Mouse (Mus musculus) intestine, postnatal 0 days (tissue): ENCODE results near the gene Il17rc. TPM values are rescaled to one million over a fixed set of nuclear protein-coding genes. Genes with fewer than 3 reads are reported as not detected.

Experiments used
- ATAC-seq: fragments of 200-750 bp; cut with Nextera tagmentation; 2 replicates; pipeline ENCODE4 v1.8.0; 2017; ENCODE audit warnings: mild to moderate bottlenecking, moderate TSS enrichment, moderate library complexity
- H3K27ac ChIP-seq: fragments of 300-500 bp; sonication (generic); 2 replicates; pipeline ENCODE4 v1.5.1; 2014; ENCODE audit warnings: mild to moderate bottlenecking, low read depth, low read length, moderate library complexity
- H3K27me3 ChIP-seq: fragments of 300-500 bp; sonication (generic); replicated peaks from 2 replicates; pipeline ENCODE4 v1.6.1; 2014; ENCODE audit warnings: low read length, mixed read lengths; ENCODE audit not compliant: control insufficient read depth, insufficient read depth
- H3K36me3 ChIP-seq: fragments of 300-500 bp; sonication (generic); 2 replicates; pipeline ENCODE4 v1.6.1; 2014; ENCODE audit warnings: mild to moderate bottlenecking, moderate library complexity; ENCODE audit not compliant: control insufficient read depth, insufficient read depth
- H3K4me1 ChIP-seq: fragments of 300-500 bp; sonication (generic); replicated peaks from 2 replicates; pipeline ENCODE4 v1.6.1; 2014; ENCODE audit warnings: antibody characterized with exemption, low read length, mixed read lengths; ENCODE audit not compliant: control insufficient read depth, insufficient read depth
- H3K4me2 ChIP-seq: fragments of 300-500 bp; sonication (generic); replicated peaks from 2 replicates; pipeline ENCODE4 v1.6.1; 2014; ENCODE audit warnings: low read depth, mild to moderate bottlenecking, moderate library complexity
- H3K4me3 ChIP-seq: fragments of 300-500 bp; sonication (generic); 2 replicates; pipeline ENCODE4 v1.5.1; 2014; ENCODE audit warnings: low read depth, low read length
- H3K9ac ChIP-seq: fragments of 300-500 bp; sonication (generic); 2 replicates; pipeline ENCODE4 v1.6.1; 2014; ENCODE audit warnings: mild to moderate bottlenecking, low read depth, low read length
- H3K9me3 ChIP-seq: fragments of 300-500 bp; sonication (generic); 2 replicates; pipeline ENCODE4 v1.6.1; 2016; ENCODE audit warnings: mixed run types; ENCODE audit not compliant: control insufficient read depth
- CTCF ChIP-seq: sonication (generic); IDR thresholded peaks from 2 replicates; pipeline ENCODE4 v1.5.1; 2016; ENCODE audit warnings: low read depth, mild to moderate bottlenecking, control low read depth, antibody characterized with exemption, moderate library complexity
- WGBS: fragments of 180-500 bp; shearing (Covaris S2); extraction: QIAGEN DNeasy Blood & Tissue Kit; methylation state at CpG from one replicate; pipeline ENCODE4 v1.1.7; 2014; 5-methylcytosine and 5-hydroxymethylcytosine counted together
- polyA plus RNA-seq: library from polyadenylated mRNA; unstranded; fragments of >200 nt; fragmentation: Nextera tagmentation; extraction: Ambion mirVana; gene quantifications from 2 replicates; pipeline ENCODE4 v1.2.1, GENCODE M21; 2015

Gene Il17rc
- polyA plus RNA-seq, 1 experiment from 2014 or later: 16.5 TPM

DNA sequence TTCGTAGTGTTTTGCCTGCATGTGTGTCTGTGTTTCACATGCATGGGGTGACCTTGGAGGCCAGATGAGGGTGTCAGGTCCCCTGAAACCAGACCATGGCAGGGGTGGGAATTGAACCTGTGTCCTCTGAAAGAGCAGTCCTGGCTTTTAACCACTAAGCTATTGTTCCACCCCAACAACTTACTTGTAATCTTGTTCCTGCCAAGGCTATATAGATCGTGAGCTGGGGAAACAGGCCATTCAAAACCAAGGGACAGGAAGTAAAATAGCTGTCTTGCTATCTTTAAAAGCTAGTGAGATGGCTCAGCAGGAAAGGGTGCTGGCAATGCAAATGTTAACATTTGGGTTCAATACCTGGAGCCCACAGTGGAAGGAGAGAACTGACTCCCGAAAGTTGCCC, 41.3 kb upstream of the Il17rc start:
- H3K9ac ChIP-seq: no peak overlapping the region
- H3K4me3 ChIP-seq: no peak overlapping the region
- no peak overlapping the region for H3K4me2 ChIP-seq
- H3K9me3 ChIP-seq: no peaks in the 10 kb centered on the region
- TF ChIP-seq CTCF: no peak
- no peak overlapping the region for H3K27ac ChIP-seq
- H3K27me3 ChIP-seq: no peaks in the 10 kb centered on the region
- ATAC-seq: no peak
- no peaks in the 10 kb centered on the region; the same call in 1 of the 2 replicates for H3K4me1 ChIP-seq
- H3K36me3 ChIP-seq: peaks cover 16% of the 10 kb centered on the region; the same call in 1 of the 2 replicates
- WGBS: 69% methylated on average over 3 of the region's 3 CpGs

DNA sequence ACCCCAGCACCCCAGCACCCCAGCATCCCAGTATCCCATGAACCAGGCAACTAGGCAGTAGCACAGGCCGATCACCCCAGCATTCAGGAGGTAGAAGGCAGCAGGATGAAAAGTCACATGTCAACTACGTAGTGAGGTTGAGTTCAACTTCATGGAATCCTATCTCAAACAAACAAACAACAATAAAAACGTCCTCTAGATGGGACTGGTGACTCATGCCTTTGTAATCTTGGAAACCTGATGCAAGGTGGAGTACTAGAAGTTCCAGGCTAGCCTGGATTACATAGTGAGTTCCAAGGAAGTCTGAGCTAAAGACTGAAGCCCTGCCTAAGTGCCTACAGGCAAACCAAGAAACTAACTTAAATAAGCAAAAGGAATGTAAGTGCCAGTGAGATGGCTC, 40.4 kb upstream of the Il17rc start:
- H3K4me3 ChIP-seq: no peak overlapping the region
- ATAC-seq: peak; percentile 32
- 34% methylated on average over 3 of the region's 3 CpGs for WGBS
- TF ChIP-seq CTCF: no peak
- no peak overlapping the region; the same call in 1 of the 2 replicates for H3K27ac ChIP-seq
- no peaks in the 10 kb centered on the region; the same call in 1 of the 2 replicates for H3K4me1 ChIP-seq
- H3K9ac ChIP-seq: 0 out of 2 replicates have a peak overlapping the region, but pooled peaks have one; percentile 4
- peak overlapping the region; percentile 59 for H3K4me2 ChIP-seq
- H3K36me3 ChIP-seq: peaks cover 11% of the 10 kb centered on the region; the same call in 1 of the 2 replicates
- no peaks in the 10 kb centered on the region for H3K9me3 ChIP-seq
- H3K27me3 ChIP-seq: no peaks in the 10 kb centered on the region

DNA sequence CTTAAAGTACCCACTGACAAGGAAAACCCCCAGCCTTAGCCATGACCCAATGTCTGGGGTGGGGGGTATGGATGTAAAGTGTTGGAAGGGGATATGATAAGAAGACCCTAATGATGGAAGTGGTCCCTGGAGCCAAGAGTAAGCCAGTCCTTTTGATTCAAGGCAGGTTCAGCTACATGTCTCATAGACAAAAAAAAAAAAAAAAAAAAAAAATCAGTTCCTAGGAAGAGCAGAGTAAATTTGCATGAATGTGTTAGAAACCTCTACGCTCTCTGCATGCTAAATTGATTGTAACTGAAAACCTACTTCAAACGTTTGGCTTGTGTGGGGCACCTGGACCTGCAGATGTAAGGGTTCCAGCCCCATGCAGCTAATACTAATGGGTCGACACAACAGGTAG, 39.4 kb upstream of the Il17rc start:
- H3K9me3 ChIP-seq: no peaks in the 10 kb centered on the region
- ATAC-seq: no peak
- H3K4me2 ChIP-seq: peak overlapping the region; percentile 59
- peak overlapping the region; percentile 22 for H3K4me3 ChIP-seq
- WGBS: 64% methylated on average over 3 of the region's 3 CpGs
- no peaks in the 10 kb centered on the region for H3K27me3 ChIP-seq
- H3K36me3 ChIP-seq: peaks cover 11% of the 10 kb centered on the region; the same call in 1 of the 2 replicates
- 0 out of 2 replicates have a peak overlapping the region, but pooled peaks have one; percentile 17 for H3K27ac ChIP-seq
- H3K9ac ChIP-seq: peak overlapping the region; percentile 31; the same call in 1 of the 2 replicates
- no peaks in the 10 kb centered on the region; the same call in 1 of the 2 replicates for H3K4me1 ChIP-seq
- TF ChIP-seq CTCF: no peak

DNA sequence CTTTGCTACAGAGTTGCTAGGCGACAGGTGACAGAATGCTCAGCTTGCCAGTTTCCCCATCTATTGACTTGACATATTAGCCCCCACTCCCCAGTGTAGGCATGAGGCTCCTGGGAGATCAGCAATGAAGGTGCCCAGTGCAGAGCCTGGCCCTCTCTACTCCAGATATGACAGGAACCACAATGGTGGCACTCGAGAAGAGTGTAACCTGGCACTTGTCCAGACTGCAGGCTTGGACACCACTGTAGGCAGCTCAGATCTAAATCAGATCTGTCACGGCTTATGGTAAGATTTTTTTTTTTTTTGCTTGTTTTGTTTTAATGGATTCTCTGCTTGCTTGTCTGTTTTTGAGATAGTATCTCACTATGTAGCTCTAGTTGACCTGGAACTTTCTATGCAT, 37.6 kb upstream of the Il17rc start:
- H3K4me2 ChIP-seq: peak overlapping the region; percentile 59
- peak overlapping the region; percentile 57; the same call in 1 of the 2 replicates for H3K27ac ChIP-seq
- H3K9me3 ChIP-seq: no peaks in the 10 kb centered on the region
- 50% methylated on average over 3 of the region's 3 CpGs for WGBS
- TF ChIP-seq CTCF: no peak
- no peak for ATAC-seq
- no peaks in the 10 kb centered on the region; the same call in 1 of the 2 replicates for H3K4me1 ChIP-seq
- H3K4me3 ChIP-seq: peak overlapping the region; percentile 34
- H3K27me3 ChIP-seq: no peaks in the 10 kb centered on the region
- no peaks in the 10 kb centered on the region; the same call in 1 of the 2 replicates for H3K36me3 ChIP-seq
- H3K9ac ChIP-seq: 0 out of 2 replicates have a peak overlapping the region, but pooled peaks have one; percentile 11

DNA sequence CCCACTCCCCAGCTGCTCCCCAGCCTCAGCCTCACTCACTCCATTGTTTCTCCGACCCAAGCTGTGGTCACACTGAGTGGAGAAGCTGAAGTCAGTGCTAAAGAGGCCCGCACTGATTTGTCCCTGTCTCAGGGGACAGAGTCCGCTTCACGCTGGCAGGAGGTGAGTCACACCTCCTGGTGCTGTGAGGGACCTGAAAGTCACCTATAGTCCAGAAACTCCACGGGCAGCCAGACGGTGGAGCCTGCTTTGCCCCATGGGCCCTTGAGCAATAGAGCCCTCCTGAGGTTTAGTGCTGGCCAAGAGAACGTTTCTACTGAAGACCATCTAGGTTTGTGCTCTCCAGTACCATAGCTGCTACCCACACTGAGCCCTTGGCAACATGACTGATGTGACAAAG, 36.5 kb upstream of the Il17rc start:
- 32% methylated on average over 7 of the region's 7 CpGs for WGBS
- H3K4me1 ChIP-seq: no peaks in the 10 kb centered on the region; the same call in 1 of the 2 replicates
- H3K9me3 ChIP-seq: no peaks in the 10 kb centered on the region
- ATAC-seq: peak; percentile 92
- H3K27me3 ChIP-seq: no peaks in the 10 kb centered on the region
- peak overlapping the region; percentile 59 for H3K9ac ChIP-seq
- H3K27ac ChIP-seq: peak overlapping the region; percentile 95
- peak; percentile 47 for TF ChIP-seq CTCF
- no peaks in the 10 kb centered on the region for H3K36me3 ChIP-seq
- peak overlapping the region; percentile 34 for H3K4me3 ChIP-seq
- H3K4me2 ChIP-seq: peak overlapping the region; percentile 59

DNA sequence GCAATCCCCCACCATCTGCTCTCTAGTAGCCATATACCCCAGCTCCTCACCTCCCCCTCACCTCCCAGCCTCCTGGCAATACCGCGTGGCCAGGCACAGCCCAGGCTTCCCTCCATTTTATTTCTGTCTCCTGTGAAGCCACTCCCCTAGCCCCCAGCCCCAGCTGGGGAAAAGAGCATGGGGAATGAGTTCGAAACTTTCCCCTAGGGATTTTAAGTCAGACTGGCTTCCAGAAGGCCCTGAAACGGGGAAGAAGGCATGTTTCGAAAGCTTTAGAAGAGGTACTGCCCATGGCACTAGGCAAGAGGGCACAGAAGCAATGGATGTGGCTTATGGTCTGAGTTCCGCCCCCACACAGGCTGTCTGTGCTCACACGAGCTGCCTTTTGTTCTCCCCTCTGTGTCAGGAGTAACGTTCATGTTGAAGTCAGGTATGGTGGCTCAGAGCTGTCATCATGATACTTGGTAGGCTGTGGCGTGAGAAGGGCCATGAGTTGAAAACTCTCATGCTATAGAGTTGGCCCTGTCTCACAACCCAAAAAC, 35.5 kb upstream of the Il17rc start, which contains the start of gene Cidec:
Gene Cidec (minus strand): TSS at position 97 of the 542 bp plus-strand sequence.
- H3K36me3 ChIP-seq: no peaks in the 10 kb centered on the region

More for the DNA sequence above, 35.5 kb upstream of the Il17rc start, which contains the start of gene Cidec:
- Histone ChIP-seq H3K9me3 (no peaks in the 10 kb centered on the region), H3K9ac (peak within 1 kb of the TSS; percentile 59), H3K4me3 (peak within 1 kb of the TSS; percentile 34), H3K4me2 (peak within 1 kb of the TSS; percentile 59), H3K4me1 (no peaks in the 10 kb centered on the region; the same call in 1 of the 2 replicates), H3K27me3 (no peaks in the 10 kb centered on the region), H3K27ac (peak within 1 kb of the TSS; percentile 95)
- no peak for TF ChIP-seq CTCF
- ATAC-seq: no peak
- 80% methylated on average over 9 of the region's 9 CpGs for WGBS
